Mouse (Mus musculus): ENCODE measurements around the gene Efna3. TPM values are rescaled to one million over a fixed set of nuclear protein-coding genes. Genes with fewer than 3 reads are reported as not detected.

Gene Efna3
- 10 to 100 TPM; 57.8 to 62.7 TPM for total RNA-seq (2021)
- long read RNA-seq, experiment 1, transcript Efna3-203 (4 exons, 742 nt): minor isoform, 13 of 89 reads
- long read RNA-seq, experiment 1, transcript Efna3-201 (5 exons, 2,363 nt): major isoform, 64 of 89 reads
- long read RNA-seq, experiment 1, partial matches to known transcripts: 1 of 89 reads
- long read RNA-seq, experiment 1, other reads (novel, unspliced or antisense): 11 of 89 reads
- long read RNA-seq, experiment 2, transcript Efna3-203 (4 exons, 742 nt): minor isoform, 13 of 129 reads
- long read RNA-seq, experiment 2, transcript Efna3-201 (5 exons, 2,363 nt): major isoform, 103 of 129 reads
- long read RNA-seq, experiment 2, partial matches to known transcripts: 4 of 129 reads
- long read RNA-seq, experiment 2, other reads (novel, unspliced or antisense): 9 of 129 reads

- DNase-seq (ENCODE audit: low spot score in 2 of 2): peak; percentile 85 to 87
These were observed at the start of gene Efna3 for GRCm38 (mm10) chr3:89322514-89323165. TSS of gene Efna3 (minus strand) at chr3:89322965.

DNA sequence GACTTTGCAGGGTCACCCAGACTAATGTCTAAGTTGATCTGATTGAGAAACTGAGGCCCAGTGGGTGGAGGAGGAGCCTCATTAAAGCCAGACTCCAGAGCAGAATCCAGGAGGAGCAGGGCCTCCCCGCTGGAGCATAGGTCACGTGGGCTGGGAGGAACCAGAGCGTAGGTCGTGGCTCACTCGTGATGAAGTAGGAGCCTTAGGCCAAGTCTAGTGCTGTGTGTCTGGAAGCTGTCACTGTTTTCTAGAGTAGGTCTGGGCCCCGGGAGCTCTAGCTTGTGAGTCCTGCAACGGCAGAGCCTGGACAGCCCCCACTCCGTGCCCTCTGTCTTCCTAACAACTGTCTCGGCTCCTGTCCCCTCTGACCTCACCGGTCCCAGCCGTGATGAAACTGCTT lies 44.6 kb upstream of the Efna3 start:
- no peak for DNase-seq (ENCODE audit: low spot score in 2 of 2)

- no peak for DNase-seq (ENCODE audit: low spot score in 2 of 2)
These were observed 43.0 kb upstream of the Efna3 start for GRCm38 (mm10) chr3:89365486-89366414.

- DNase-seq (ENCODE audit: low spot score in 2 of 2): no peak
These were observed 42.4 kb upstream of the Efna3 start, which contains the start of gene Dcst1 for GRCm38 (mm10) chr3:89365153-89365485. TSS of gene Dcst1 (minus strand) at chr3:89365253.

GRCm38 (mm10) chr3:89364631-89365030 lies 41.9 kb upstream of the Efna3 start:
- no peak for DNase-seq (ENCODE audit: low spot score in 2 of 2)

DNA sequence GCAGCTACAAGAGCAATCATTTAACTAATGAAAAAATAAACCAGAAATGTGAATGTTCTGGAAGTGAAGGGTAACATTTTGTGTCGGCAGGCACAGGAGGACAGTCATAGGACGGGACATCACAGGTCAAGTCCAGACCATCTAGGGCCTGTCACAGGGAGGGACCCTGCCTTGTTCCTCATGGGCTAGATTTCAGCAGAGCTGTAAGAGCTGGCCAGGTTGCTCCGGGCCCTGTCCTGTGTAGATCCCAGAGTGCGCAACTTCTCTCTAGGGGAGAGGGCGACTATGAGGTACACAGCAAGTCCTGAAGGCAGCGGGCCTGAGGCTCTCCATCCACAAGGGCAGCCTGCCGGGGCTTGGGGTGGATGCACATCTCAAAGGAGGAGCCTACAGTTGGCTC lies 38.9 kb upstream of the Efna3 start, which contains the start of gene Dcst2:
Gene Dcst2, plus strand, starts transcription at position 301 of the 400 bp plus-strand sequence.
- no peak for DNase-seq (ENCODE audit: low spot score in 2 of 2)

DNA sequence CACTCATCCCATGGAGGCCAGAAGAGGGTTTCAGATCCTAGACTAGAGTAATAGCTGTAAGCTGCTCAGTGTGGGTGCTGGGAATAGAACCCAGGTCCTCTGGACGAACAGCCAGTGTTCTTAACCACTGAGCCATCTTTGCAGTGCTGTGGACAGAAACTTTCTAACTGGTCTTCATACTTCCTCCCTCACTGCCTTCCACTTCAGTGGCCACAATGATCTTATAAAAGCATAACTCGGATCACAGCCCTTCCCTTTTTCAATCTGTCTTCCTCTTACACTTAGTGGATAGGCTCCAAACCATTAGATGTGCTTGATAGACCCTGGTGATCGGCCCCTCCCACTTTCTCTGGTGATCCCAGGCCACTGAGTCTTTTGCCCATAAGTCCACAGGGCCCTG lies 37.5 kb upstream of the Efna3 start:
- no peak for DNase-seq (ENCODE audit: low spot score in 2 of 2)

GRCm38 (mm10) chr3:89359630-89360029 lies 36.9 kb upstream of the Efna3 start:
- DNase-seq (ENCODE audit: low spot score in 2 of 2): no peak

- DNase-seq (ENCODE audit: low spot score in 2 of 2): no peak
These were observed 33.3 kb upstream of the Efna3 start for GRCm38 (mm10) chr3:89356029-89356428.

DNA sequence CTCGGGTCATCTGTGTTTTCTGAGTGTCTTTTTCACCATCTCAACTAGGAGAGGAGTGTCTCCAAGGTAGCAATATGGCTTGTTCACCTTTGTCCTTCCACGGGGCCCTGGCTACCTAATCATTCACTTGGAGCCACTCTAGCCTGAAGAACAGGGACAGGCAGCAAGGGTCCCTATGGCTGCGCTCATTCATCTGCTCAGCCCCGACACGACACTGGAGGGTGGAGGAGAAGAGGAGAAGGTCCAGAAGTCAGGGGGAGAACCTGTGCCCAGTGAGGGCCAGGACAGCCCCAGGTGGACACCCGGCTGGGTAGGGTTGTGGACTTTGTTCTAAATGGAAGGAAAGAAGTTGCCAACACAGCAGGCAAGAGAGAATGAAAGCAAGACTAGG lies 32.7 kb upstream of the Efna3 start:
- no peak for DNase-seq (ENCODE audit: low spot score in 2 of 2)

DNA sequence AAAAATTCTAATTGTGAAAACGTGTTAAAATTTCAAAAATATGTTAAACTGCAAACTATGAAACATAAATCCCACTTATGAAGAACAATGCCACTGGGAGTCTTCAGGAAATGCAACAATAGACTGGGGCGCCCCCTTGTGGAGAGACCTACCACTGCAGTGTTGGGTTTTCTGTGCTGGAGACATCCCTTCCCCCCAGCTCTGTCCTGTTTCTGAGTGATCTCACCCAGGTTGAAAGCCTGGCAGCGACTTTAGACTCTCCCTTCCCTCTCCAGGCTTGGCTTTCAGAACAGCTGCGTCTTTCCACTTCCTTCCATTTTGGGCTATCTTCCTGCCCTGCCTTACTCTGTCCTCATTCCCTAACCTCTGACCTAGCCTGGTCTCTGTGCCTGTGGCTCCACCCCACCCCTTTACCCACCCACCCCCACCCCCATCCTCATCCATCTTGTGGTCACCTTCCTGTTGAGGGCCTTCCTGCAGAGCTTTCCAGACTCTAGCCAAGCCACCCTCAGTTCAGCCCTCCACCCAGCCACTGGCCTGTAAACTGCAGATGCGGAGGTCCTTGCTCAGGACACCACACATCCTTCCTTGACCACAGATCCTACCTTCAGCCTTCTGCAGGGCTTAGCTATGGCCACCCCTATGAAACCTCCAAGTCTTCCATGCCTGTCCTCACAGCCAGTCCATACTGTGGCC lies 32.2 kb upstream of the Efna3 start:
- peak; percentile 81 to 86 for DNase-seq (ENCODE audit: low spot score in 2 of 2)

DNA sequence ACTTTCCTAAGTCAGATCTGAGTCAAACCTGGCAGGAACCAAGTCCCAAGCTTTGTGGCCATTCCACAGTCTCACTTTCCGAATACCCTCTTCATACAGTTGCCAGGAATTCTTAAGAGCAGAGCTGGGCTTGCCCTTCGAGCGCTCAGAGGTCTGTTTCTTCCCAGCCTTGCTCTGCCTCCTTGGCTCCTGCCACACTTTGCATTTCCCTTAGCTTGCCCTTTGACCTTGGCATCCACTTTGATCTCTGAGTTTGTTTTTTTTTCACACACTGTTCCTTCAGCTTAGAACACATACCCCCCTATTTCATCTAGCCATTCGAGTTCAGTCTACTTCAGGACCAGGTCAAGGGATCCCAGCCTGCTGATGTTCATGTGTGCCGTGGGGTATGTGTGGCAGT lies 28.5 kb upstream of the Efna3 start:
- DNase-seq (ENCODE audit: low spot score in 2 of 2): no peak

GRCm38 (mm10) chr3:89349869-89350501 lies 27.2 kb upstream of the Efna3 start, which contains the start of gene Adam15:
TSS of gene Adam15 (minus strand) at chr3:89349996.
- DNase-seq (ENCODE audit: low spot score in 2 of 2): peak; percentile 87 to 91

DNA sequence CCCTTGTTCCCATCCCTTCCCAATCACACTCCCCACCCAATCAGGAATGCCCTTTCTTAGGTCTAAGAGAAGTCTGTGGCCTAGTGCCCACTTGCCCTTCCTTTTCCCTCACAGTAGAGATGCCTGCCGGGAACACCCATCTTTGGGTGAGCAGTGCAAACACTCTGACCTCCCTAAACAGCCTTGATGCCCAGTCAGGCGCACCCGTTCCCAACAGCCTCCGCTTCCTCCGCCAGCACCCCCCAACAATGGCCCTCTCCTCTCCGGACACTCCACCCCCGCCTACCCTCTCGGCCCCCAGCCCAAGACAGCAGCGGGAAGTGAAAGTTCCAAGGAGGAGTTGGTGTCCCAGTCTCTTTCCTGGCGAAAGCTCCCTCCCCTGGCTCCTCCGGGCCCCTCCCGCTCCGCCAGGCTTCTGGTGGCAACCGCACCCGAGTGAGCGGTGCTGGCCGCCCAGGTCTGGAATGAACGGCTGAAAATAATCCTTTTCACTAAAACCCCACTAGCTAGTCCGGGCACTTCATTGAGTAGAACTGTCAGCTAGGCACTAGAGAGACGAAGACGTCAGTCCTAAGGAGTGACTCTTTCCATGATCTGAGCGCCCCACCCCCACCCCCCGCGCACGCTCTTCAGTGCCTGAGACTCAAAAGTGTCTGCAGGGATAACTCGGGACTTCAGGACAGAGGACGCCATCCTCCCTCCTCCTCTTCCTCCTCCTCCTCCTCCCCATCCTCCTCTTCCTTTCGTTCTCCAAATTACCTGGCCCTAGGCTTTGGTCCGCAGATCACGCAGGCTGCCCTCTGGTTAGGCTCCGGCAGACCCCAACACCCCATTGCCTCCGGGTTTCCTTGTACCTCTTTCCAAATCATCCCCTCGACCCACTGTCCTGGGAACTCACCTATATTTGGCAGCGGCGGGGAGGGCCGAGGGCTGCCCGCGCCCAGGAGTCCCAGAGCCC lies 26.4 kb upstream of the Efna3 start:
- no peak for DNase-seq (ENCODE audit: low spot score in 2 of 2)

GRCm38 (mm10) chr3:89347916-89348315 lies 25.2 kb upstream of the Efna3 start:
- no peak for DNase-seq (ENCODE audit: low spot score in 2 of 2)

- DNase-seq (ENCODE audit: low spot score in 2 of 2): no peak
These were observed 24.2 kb upstream of the Efna3 start for GRCm38 (mm10) chr3:89346815-89347540.

GRCm38 (mm10) chr3:89343279-89343678 lies 20.5 kb upstream of the Efna3 start:
- DNase-seq (ENCODE audit: low spot score in 2 of 2): no peak

- DNase-seq (ENCODE audit: low spot score in 2 of 2): no peak
These were observed 19.0 kb upstream of the Efna3 start for GRCm38 (mm10) chr3:89341794-89342193.

Data from layer of hippocampus, postnatal 14 days (tissue).